Mouse (Mus musculus) midbrain, postnatal 0 days (tissue): ENCODE measurements around the gene Cmtm6. TPM values are rescaled to one million over a fixed set of nuclear protein-coding genes. Genes with fewer than 3 reads are reported as not detected.

ENCODE experiments used
- ATAC-seq: fragments of 200-750 bp; cut with Nextera tagmentation; 2 replicates; pipeline ENCODE4 v1.8.0; 2017; ENCODE audit warnings: moderate number of reproducible peaks, mild to moderate bottlenecking, moderate TSS enrichment, moderate library complexity; ENCODE audit not compliant: low FRiP score
- DNase-seq: peaks from one replicate; pipeline ENCODE4 v3.0.0-alpha.2; 2015; ENCODE audit warnings: low spot score
- H3K27ac ChIP-seq: fragments of 300-500 bp; sonication (generic); 2 replicates; pipeline ENCODE4 v1.5.1; 2014; ENCODE audit warnings: low read depth, mild to moderate bottlenecking, low read length, mixed read lengths
- H3K27me3 ChIP-seq: fragments of 300-500 bp; sonication (generic); 2 replicates; pipeline ENCODE4 v1.6.1; 2014; ENCODE audit warnings: low read length, control low read depth, mixed read lengths; ENCODE audit not compliant: insufficient read depth
- H3K36me3 ChIP-seq: fragments of 300-500 bp; sonication (generic); 2 replicates; pipeline ENCODE4 v1.6.1; 2014; ENCODE audit warnings: low read length, control low read depth, mixed read lengths; ENCODE audit not compliant: insufficient read depth
- H3K4me1 ChIP-seq: fragments of 300-500 bp; sonication (generic); 2 replicates; pipeline ENCODE4 v1.6.1; 2014; ENCODE audit warnings: mild to moderate bottlenecking, control low read depth, antibody characterized with exemption, low read length, mixed read lengths; ENCODE audit not compliant: insufficient read depth
- H3K4me2 ChIP-seq: fragments of 300-500 bp; sonication (generic); 2 replicates; pipeline ENCODE4 v1.6.1; 2014; ENCODE audit warnings: low read depth, mild to moderate bottlenecking, low read length, mixed read lengths; ENCODE audit not compliant: poor library complexity, severe bottlenecking
- H3K4me3 ChIP-seq: fragments of 300-500 bp; sonication (generic); 2 replicates; pipeline ENCODE4 v1.5.1; 2014; ENCODE audit warnings: low read depth, mild to moderate bottlenecking, low read length, moderate library complexity
- H3K9ac ChIP-seq: fragments of 300-500 bp; sonication (generic); replicated peaks from 2 replicates; pipeline ENCODE4 v1.6.1; 2014; ENCODE audit warnings: mild to moderate bottlenecking, low read length, moderate library complexity, mixed read lengths; ENCODE audit not compliant: poor library complexity, severe bottlenecking
- H3K9me3 ChIP-seq: fragments of 300-500 bp; sonication (generic); 2 replicates; pipeline ENCODE4 v1.6.1; 2016; ENCODE audit warnings: low read length, control low read depth
- CTCF ChIP-seq: IDR thresholded peaks from 2 replicates; pipeline ENCODE4 v1.5.1; 2016; ENCODE audit warnings: antibody characterized with exemption, mild to moderate bottlenecking
- WGBS: fragments of 180-500 bp; shearing (Covaris S2); extraction: QIAGEN DNeasy Blood & Tissue Kit; methylation state at CpG from one replicate; pipeline ENCODE4 v1.1.7; 2014; 5-methylcytosine and 5-hydroxymethylcytosine counted together
- polyA plus RNA-seq: library from polyadenylated mRNA; unstranded; fragments of >200 nt; fragmentation: Nextera tagmentation; extraction: Ambion mirVana; gene quantifications from 2 replicates; pipeline ENCODE4 v1.2.1, GENCODE M21; 2015
- total RNA-seq: library from RNA; depleted of rRNA; stranded (reverse); fragments of >200 nt; gene quantifications from 2 replicates; pipeline ENCODE4 v1.2.3, GENCODE M21; 2014

Gene Cmtm6
- total and polyA plus RNA-seq, 2 experiments from 2014 or later, result 19.2 to 19.3 TPM

- Histone ChIP-seq H3K9ac (no peak overlapping the region), H3K4me1 (no peaks in the 10 kb centered on the region), H3K27me3 (no peaks in the 10 kb centered on the region), H3K36me3 (no peaks in the 10 kb centered on the region), H3K9me3 (no peaks in the 10 kb centered on the region), H3K4me2 (no peak overlapping the region), H3K27ac (no peak overlapping the region), H3K4me3 (no peak overlapping the region)
- TF ChIP-seq CTCF, result no peak
- 89% methylated on average over 8 of the region's 8 CpGs for WGBS
- no peak for DNase-seq
- ATAC-seq, result no peak
Measured at GRCm38 (mm10) chr9:114788697-114789096, 57.8 kb downstream of the Cmtm6 start.

DNA sequence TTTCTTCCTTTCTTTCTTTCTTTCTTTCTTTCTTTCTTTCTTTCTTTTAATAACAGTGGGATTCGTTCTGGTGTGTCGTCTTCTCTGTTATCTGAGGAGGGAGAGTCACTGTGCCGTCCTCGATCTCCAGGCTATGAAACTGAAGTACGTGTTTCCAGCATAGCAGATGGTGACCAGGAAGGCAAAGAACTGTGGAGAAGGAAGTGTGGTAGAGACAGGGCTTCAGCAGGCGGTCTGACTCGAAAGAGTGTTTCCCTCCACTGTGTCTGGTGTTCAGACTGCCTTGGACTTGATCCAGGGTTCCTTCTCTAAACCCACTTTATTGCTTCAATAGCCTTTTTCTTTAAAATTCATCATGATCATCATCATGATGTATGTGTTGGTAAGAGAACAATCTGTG, 58.6 kb downstream of the Cmtm6 start:
- Histone ChIP-seq H3K9ac (no peak overlapping the region), H3K9me3 (no peaks in the 10 kb centered on the region), H3K27ac (no peak overlapping the region), H3K36me3 (no peaks in the 10 kb centered on the region), H3K27me3 (no peaks in the 10 kb centered on the region), H3K4me3 (no peak overlapping the region), H3K4me1 (no peaks in the 10 kb centered on the region), H3K4me2 (no peak overlapping the region)
- WGBS, result 83% methylated on average over 7 of the region's 7 CpGs
- DNase-seq (no peak), ATAC-seq (no peak)
- no peak for TF ChIP-seq CTCF

DNA sequence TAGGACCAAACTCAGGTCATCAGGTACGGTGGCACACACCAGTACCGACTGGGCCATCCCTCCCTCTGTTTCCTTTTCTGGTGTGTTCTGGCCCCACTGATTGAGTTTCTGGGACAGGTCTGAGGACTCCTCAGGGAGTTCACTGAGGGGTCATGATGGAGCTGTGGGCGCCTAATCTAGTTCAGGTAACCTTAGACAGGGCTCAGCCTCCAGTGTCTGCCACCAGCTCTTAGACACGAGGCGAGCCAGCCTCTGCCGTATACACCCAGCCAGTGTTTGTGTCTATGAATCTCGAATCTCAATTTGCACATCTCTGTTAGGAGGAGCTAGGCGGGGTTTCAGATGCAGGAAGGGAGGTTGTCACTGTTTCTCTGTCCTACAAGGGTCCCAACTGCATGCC, 59.1 kb downstream of the Cmtm6 start:
- H3K4me1 ChIP-seq, result no peaks in the 10 kb centered on the region
- no peak overlapping the region for H3K27ac ChIP-seq
- H3K9ac ChIP-seq, result no peak overlapping the region
- H3K27me3 ChIP-seq, result no peaks in the 10 kb centered on the region
- H3K9me3 ChIP-seq, result no peaks in the 10 kb centered on the region
- no peak for TF ChIP-seq CTCF
- H3K4me2 ChIP-seq, result no peak overlapping the region
- DNase-seq (no peak), ATAC-seq (no peak)
- no peaks in the 10 kb centered on the region for H3K36me3 ChIP-seq
- no peak overlapping the region for H3K4me3 ChIP-seq
- 88% methylated on average over 8 of the region's 8 CpGs for WGBS

DNA sequence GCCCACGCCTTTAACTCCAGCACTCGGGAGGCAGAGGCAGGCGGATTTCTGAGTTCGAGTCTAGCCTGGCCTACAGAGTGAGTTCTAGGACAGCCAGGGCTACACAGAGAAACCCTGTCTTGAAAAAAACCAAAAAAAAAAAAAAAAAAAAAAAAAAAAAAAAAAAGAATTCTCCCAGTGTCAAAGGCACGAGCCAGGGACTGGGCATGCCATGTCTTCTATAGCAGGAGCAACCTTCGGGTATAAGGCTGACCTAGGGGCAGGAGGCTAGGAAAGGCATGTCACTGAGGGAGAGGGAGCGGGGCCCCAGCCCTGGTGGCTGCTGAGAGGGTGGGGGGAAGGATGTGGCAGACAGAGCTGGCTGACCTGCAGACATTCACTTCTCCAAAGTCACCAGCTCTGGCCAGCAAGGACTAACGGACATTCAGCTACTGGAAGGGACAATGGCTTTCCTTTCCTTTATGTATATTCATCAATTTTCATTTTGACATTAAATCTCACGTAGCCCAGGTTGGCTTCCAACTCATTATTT, 62.9 kb downstream of the Cmtm6 start:
- Histone ChIP-seq H3K36me3 (no peaks in the 10 kb centered on the region), H3K4me3 (no peak overlapping the region), H3K4me2 (no peak overlapping the region), H3K27me3 (no peaks in the 10 kb centered on the region), H3K27ac (no peak overlapping the region), H3K9ac (no peak overlapping the region), H3K9me3 (no peaks in the 10 kb centered on the region), H3K4me1 (no peaks in the 10 kb centered on the region)
- no peak for DNase-seq
- no peak for ATAC-seq
- WGBS, result 88% methylated on average over 9 of the region's 9 CpGs
- TF ChIP-seq CTCF, result no peak

- H3K4me1 ChIP-seq, result no peaks in the 10 kb centered on the region
- no peak for ATAC-seq
- no peaks in the 10 kb centered on the region for H3K36me3 ChIP-seq
- H3K27ac ChIP-seq, result no peak overlapping the region
- H3K9me3 ChIP-seq, result no peaks in the 10 kb centered on the region
- 64% methylated on average over 4 of the region's 4 CpGs for WGBS
- no peak overlapping the region for H3K4me2 ChIP-seq
- no peaks in the 10 kb centered on the region for H3K27me3 ChIP-seq
- H3K9ac ChIP-seq, result no peak overlapping the region
- DNase-seq, result no peak
- no peak overlapping the region for H3K4me3 ChIP-seq
- no peak for TF ChIP-seq CTCF
Measured at GRCm38 (mm10) chr9:114794491-114794890, 63.6 kb downstream of the Cmtm6 start.

DNA sequence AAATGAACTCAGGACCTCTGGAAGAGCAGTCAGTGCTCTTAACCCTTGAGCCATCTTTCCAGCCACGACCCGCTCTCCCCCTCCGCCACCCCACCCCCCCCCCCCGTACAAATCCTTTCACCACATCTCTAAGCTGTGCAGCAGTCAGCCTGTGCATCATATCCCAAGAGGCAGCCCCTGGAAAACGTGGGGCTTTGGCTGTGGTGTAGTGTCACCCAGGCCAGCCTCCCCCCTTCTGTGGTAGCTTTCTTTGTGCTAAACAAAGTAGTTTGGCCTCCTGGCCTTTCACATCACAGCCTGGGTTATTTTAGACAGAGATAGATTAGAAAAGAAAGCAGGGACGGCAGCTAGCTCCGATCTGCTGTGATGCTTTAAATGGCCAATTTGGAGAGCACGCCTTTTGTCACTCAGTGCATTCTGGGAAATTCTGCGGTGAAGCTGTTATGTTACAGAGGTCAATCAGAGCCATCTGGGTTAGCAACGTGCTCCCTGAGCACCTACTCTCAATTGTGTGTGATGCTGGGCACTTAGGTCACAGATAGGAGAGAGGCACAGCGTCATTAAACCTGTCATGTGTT, 65.6 kb downstream of the Cmtm6 start:
- 56% methylated on average over 8 of the region's 11 CpGs for WGBS
- no peak for TF ChIP-seq CTCF

More for the DNA sequence above, 65.6 kb downstream of the Cmtm6 start:
- DNase-seq (no peak), ATAC-seq (no peak)
- Histone ChIP-seq H3K27ac (no peak overlapping the region), H3K36me3 (no peaks in the 10 kb centered on the region), H3K9ac (no peak overlapping the region), H3K27me3 (no peaks in the 10 kb centered on the region), H3K9me3 (no peaks in the 10 kb centered on the region), H3K4me2 (no peak overlapping the region), H3K4me3 (no peak overlapping the region), H3K4me1 (no peaks in the 10 kb centered on the region)
